Mouse (Mus musculus) gonadal fat pad, adult 2 months (tissue): ENCODE data around the gene Gm20388. TPM values are rescaled to one million over a fixed set of nuclear protein-coding genes. Genes with fewer than 3 reads are reported as not detected.

Experiments
- DNase-seq: peaks from one replicate; pipeline ENCODE4 v3.0.0-alpha.2; 2012; ENCODE audit warnings: low read depth
- polyA plus RNA-seq: library from polyadenylated mRNA; depleted of rRNA; stranded (reverse); fragments of >200 nt; gene quantifications from 2 replicates; pipeline ENCODE4 v1.2.3, GENCODE M21; 2012

Gm20388 gene
- polyA plus RNA-seq, 1 experiment = 119 TPM

GRCm38 (mm10) chr8:122225446-122225845 lies 2314.8 kb downstream of the Gm20388 start:
- DNase-seq = no peak

GRCm38 (mm10) chr8:122227345-122227744 lies 2316.7 kb downstream of the Gm20388 start:
- DNase-seq = no peak

GRCm38 (mm10) chr8:122228792-122229575 lies 2318.3 kb downstream of the Gm20388 start:
- no peak for DNase-seq

DNA sequence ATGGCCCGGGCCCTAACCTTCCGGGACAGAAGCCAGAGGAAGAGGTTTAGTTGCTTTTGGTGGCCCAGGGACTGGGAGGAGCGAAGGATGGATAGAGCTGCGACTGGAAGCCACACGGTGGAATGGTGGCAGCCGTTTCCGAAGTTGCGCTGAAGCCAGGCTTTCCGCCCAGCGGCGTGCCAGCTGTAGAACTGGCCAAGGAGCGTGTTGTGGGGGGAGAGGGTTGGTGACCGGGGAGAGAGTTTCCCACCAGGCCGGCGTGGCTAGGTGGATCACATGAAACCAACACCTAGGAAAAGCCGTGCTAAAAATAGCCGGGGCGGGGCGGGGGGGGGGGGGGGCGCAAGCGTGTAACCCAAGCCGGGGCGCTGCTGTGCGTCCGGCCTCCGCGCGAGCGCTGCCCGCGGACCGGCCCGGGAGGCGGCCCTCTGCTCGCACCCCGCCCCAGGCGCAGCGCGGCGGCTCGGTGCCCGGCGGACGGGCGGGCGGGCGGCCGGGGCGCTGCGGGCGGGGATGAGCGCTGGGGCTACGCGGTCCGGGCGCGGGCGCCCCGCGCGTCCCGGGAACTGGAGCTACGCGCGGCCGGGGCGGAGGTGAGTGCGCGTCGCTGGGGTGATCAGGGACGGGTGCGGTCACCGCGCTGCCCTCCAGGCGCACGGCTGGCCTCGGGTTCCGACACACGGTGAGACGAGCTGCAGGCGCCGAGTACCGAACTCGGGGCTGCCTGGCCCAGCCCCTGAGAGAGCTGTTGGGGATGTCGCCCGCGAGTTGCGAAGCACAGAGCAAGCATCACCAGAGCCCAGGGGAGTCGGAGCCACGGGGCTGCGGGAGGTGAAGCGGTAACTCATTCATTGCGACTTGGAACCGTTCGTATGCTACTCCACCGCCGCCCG lies 2319.4 kb downstream of the Gm20388 start:
- DNase-seq = no peak

DNA sequence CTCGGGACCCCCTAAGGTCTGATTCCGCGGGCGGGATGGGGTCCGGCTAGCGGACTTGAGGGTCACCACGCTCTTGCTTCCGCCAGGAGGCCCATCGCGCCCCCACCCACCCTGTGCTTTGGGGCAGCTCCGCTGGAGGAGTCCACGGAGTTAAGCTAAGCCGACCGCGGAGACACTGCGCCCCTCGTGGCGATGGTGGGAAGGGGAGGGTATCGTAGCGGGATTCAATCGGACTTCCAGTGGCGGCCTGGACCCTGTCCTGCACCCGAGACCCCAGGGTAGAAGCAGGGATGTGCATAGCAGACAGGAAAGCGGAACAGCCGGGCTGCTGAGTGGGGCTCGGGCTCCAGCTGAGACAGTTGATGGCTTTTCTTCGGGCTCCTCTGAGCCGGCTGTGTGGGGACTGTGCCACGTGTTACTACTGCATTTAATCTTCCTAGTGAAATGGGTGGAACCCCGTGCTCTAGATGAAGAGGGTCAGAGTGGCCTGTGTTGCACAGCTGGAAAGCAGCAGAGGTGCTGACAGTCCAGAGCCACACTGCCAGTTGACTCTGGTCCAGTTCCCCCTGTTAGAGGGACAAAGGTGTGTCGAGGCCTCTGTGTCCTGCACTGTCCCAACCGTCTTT lies 2320.2 kb downstream of the Gm20388 start:
- DNase-seq = no peak

DNA sequence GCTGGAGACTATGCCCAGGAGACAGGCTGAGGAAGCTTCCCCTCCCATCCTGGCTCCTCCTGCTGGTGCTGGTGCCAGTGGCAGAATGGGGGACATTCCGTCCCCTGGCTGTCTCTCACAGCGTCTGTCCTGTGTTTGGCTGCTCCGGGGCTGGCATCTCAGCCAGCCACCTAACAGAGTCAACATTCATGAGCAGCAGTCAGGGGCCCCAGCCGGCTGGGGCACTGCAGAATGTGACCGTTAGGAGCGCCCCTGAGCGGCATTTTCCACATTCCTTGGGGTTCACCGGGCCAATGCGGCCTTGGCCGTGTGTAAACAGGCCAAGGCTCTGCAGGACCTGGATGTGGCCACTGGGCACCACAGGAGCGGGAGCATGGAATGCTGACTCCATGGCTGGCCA lies 2323.4 kb downstream of the Gm20388 start:
- DNase-seq = no peak

GRCm38 (mm10) chr8:122236521-122236920 lies 2325.9 kb downstream of the Gm20388 start:
- DNase-seq = no peak

DNA sequence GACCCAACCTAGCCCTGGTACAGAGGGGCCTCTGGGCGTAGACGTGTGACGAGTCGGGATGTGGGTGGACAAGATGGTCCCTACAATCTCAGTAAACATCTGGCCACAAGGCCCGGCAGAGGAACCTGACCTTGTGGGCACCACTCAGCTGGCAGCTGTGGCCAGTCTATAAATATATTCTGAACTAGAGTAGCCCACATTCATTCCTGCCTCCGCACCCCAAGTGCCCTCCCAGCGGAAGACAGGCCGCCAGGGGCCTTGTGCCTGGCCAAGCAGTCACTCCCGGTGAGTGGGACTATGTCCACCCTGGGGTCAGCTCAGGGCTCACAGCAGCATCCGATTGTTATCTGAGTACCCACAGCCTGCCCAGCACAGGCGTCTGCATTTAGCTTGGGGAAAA lies 2327.6 kb downstream of the Gm20388 start:
- DNase-seq = no peak

- DNase-seq = no peak
These were observed 2328.1 kb downstream of the Gm20388 start for GRCm38 (mm10) chr8:122238731-122239130.

GRCm38 (mm10) chr8:122240241-122241026 lies 2329.8 kb downstream of the Gm20388 start:
- no peak for DNase-seq

DNA sequence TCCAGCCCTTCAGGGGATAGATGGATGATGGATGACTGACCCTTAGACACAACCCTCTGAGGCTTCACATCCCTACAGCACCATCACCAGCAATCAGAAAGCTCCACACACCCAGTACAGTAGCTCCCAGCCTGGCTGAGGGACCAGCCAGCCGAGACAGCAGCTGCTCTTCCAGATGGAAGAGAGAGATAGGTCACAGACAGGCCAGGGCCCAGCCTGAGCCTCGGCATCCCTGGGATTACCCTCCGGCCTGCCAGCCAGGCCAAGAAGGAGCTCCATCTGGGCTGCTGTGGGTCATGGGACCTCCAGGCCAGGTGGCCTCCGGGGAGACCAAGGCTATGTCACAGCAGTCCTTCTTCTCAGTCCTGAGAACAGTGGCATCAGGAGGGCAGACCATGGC lies 2332.7 kb downstream of the Gm20388 start:
- no peak for DNase-seq

- DNase-seq = no peak
These were observed 2334.5 kb downstream of the Gm20388 start for GRCm38 (mm10) chr8:122245161-122245560.

DNA sequence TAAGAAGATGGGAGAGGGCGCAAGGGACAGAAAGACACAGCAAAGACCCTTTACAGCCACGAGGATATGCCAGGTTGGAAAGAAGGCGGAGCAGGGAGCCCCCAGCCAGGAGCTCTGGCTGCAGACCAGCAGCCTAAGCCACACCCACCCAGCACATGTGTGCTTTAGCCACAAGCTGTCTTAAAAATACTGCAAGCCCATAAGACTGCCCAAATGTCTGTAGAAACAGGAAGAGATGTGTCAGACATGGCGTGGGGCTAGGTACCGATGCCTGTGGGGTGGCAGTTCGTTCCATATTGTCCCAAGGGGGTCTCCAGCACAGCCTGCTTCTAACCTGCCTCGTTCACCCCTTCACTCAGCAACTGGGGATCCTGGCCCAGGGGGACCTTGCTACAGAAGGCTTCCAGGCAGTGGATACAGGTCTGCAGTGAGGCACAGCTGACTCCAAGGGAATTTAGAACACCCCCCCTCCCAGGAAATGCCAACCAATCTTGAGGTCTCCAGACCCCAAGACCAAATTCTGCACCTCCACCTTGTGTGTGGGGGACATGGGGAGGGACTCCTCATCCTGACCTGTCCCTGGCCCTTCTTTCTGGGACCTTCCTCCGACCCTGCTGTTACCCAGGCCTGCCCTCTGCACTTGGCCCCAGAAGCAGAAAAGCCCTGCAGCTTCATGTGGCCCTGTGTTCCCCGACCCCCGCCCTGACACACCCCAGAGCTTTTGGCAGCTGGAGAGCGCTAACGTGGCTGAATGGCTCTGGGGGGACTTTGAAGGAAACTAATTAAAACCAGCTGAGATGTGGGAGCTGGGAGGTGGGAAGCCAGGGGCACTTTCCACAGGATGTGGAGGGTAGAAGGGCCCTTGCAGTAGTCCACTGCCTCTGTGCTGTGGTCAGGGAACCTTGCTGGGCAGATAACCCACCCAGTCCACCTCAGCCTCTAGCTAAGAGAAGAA lies 2335.9 kb downstream of the Gm20388 start:
- DNase-seq = no peak

DNA sequence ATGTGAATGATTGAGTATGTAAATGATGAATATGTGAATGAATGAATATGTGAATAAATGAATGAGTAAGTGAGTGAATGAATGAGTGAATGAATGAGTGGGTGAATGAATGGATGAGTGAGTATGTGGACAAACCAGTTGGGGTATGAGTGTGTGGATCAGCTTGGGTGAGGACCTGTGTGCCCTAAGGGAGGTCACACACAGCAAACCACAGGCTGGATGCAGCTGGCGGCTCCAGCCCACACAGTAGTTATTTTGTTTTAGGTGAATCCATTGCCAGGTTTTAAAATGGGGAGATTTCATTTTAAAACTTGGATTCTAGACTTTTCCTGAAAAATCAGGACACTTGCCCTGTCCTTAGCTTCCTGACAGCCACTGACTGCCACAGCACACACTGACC lies 2341.1 kb downstream of the Gm20388 start:
- no peak for DNase-seq

- no peak for DNase-seq
These were observed 2341.7 kb downstream of the Gm20388 start for GRCm38 (mm10) chr8:122252366-122252765.

DNA sequence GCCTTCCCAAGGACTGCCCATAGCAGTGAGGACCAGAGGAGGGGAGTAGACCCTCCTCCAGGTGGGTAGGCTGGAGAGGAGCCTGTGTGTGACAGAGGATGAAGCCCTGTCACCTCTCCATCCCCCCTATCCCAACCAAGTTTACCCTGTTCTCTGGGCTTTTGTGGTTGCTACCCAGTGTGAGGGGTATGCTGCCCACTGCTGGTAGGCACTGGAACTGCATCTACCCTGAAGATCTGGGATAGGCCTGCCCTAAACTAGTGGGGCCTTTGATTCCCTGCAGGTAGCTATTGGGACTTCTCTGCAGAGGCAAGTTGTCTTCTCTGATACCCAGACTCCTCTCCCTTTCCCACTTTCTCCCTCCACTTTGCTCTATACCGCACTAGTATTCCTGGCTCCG lies 2348.7 kb downstream of the Gm20388 start:
- DNase-seq = no peak

DNA sequence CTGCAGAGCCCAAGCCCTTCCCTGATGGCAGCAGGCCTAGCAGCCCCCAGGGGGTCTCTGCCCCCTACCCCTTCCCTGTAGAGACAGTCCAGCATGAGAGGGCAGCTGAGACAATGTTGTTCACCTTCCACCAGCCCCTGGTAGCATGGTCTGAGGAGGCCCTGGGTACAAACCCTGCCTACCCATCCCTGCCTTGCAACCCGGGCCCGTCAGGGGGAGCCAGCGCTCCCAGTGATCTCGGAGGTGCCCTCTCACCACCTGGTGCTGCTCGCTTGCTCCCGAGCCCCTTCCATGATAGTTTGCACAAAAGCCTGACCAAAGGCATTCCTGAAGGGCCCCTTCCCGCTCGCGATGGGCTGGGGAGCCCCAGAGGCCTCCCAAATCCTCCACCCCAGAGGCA lies 2350.1 kb downstream of the Gm20388 start:
- DNase-seq = no peak

GRCm38 (mm10) chr8:122262835-122263234 lies 2352.2 kb downstream of the Gm20388 start:
- DNase-seq = no peak

- DNase-seq = no peak
These were observed 2353.6 kb downstream of the Gm20388 start for GRCm38 (mm10) chr8:122264243-122264642.

- no peak for DNase-seq
These were observed 2354.9 kb downstream of the Gm20388 start for GRCm38 (mm10) chr8:122265522-122265921.
